Mouse (Mus musculus) layer of hippocampus, adult 18-20 months (tissue): ENCODE data around the gene Fzd5. TPM values are rescaled to one million over a fixed set of nuclear protein-coding genes. Genes with fewer than 3 reads are reported as not detected.
A peak's percentile ranks its signal among the peaks of the same experiment; 100 is the strongest.

Experiments
- DNase-seq, 2 experiments: peaks; one replicate each; pipeline ENCODE4 v3.0.0; 2022; ENCODE audit warnings: low spot score in 2 of 2
- total RNA-seq, 2 experiments: library from RNA; stranded (reverse); gene quantifications; 2 replicates each; pipeline ENCODE4 v1.2.3; 2021

Gene Fzd5
- total RNA-seq, 2 experiments from 2014 or later, result 1.0 to 1.3 TPM

DNA sequence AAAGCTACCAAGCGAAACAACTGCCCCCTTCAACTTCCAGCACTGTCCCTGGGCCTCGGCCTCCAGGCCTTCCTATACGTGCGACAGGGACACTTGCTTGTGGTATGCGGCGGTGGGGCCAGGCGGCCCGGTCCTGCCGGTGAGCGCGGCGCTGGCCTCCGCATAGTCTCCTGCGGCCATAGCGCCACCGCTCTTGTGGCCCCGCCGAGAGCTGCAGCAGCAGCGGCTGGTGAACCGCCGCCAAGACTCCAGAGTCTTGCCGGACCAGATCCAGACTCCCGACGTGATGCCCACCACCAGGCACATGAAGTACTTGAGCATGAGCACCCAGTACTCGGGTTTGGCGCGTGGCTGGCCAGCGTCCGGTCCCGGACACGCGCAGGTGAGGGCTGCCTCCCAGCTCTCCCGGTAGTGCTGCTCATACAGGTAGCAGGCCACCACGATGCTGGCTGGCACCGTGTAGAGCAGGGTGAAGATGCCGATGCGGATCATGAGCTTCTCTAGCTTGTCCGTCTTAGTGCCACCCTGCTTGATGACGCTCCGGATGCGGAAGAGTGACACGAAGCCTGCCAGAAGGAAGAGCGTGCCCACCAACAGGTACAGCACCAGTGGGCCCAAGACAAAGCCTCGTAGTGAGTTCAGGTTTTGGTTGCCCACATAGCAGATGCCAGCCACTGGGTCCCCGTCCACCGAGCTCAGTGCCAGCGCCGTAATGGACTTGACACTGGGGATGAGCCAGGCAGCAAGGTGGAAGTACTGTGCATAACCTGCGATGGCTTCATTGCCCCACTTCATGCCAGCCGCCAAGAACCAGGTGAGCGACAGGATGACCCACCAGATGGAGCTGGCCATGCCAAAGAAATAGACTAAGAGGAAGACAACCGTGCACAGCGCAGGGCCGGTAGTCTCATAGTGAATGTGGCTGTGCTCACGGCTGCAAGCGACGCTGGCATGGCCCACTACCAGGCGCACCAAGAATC is 2.5 kb downstream of the Fzd5 start:
- peak in 1 of 2 experiments; percentile 10 for DNase-seq

GRCm38 (mm10) chr1:64733453-64734245 is 3.9 kb downstream of the Fzd5 start:
- DNase-seq, result no peak

DNA sequence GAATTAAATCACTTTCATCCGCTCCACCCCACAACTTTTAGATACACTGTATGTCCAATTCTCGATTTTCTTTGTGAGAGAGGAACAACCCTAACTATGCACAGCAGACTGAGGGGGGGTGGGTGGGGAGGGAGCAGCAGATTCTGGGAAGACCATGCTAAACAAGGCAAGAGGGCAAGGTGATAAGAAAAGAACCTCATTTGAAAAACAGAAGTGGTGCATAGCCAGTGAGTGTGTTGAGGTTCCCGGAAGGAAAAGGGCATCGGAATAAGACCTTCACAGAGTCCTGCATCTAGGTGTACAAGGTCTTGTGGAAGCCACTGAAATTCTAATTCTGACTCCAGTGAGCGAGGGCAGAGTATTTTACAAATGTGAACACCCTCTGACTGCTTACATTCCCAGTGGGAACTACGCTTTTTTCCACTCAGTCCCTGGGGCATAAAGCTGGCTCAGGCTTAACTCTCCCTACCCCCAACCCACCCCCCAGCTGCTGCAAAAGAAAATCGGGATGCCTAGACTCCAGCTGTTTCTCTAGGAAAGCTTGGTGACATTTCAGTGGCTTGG is 4.8 kb downstream of the Fzd5 start:
- no peak for DNase-seq

- no peak for DNase-seq
These were observed 5.4 kb downstream of the Fzd5 start for GRCm38 (mm10) chr1:64732161-64732560.

GRCm38 (mm10) chr1:64731341-64732020 is 6.1 kb downstream of the Fzd5 start:
- no peak for DNase-seq

DNA sequence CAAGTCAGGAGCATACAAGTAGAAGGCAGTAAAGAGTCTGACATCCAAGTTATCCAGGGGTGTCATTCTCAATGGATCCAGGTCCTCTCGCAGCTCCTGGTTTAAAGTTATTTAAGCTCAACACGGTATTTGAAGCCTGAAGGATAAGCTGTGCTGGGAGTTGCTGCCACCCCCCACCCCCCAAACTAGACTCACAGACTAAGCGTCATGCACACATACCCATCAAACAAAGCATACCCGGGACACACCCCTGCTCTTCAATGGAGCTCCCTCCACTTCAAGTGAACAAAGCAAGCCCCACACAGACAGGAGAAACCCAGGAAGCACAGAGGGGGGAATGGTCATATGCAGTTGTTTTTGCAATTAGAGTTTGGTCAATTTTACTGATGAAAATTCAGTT is 7.5 kb downstream of the Fzd5 start:
- DNase-seq, result no peak

- DNase-seq, result no peak
These were observed 16.4 kb downstream of the Fzd5 start for GRCm38 (mm10) chr1:64721034-64721587.

- peak in 1 of 2 experiments; percentile 80 for DNase-seq
These were observed 20.0 kb downstream of the Fzd5 start for GRCm38 (mm10) chr1:64717504-64717903.

- peak in 1 of 2 experiments; percentile 53 for DNase-seq
These were observed 20.8 kb downstream of the Fzd5 start for GRCm38 (mm10) chr1:64716589-64717304.

- no peak for DNase-seq
These were observed 22.1 kb downstream of the Fzd5 start for GRCm38 (mm10) chr1:64715458-64715857.

DNA sequence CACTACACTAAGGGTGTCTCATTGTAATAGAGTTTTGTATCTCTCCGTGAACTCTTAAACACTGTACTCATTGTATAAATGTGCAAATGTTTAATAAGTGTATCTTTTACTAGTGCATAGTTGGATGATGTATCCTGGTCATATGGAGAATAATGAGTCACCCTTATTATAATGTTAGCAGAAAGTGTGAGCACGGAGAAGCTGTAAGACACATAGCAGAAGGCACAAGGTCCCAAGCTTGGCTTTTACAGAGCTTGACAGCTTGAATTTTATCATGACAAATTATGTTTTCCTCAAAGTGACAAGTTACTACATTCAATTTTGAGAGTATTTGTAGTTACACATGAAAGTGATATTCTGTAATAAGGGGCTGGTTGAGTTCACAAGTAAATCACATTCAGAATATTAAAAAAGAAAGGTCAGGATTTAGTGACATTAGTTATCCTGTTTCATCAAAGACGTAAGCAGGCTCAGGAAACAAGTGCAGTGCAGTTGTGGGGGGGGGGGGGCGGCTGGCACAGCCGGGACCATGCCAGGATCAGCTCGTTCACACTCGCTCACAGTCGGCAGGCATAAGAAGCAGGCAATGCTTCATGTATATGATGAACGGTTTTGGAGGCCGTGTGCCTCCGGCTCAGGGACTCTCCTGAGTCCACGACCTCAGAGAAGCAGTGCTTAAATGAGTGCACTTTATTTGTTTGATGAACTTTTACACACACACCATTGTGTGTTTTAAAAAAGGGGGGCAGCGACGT is 25.4 kb downstream of the Fzd5 start:
- DNase-seq, result no peak

DNA sequence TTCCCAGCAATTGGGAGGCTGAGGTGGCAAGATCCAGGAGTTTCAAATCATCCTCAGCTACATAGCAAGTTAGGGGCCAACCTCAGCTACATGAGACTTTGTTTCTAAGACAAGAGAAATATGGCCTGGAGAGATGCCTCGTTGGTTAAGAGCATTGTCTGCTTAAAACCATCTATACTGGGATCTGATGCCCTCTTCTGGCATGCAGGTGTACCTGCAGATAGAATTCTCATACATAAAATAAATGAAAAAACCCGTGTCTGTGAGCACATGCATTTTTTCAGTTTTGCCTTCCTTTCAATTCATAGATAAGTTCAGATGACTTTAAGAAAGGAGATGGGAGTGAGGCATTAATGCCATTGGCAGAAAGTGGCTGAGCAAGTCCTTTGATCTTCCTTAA is 27.7 kb downstream of the Fzd5 start:
- DNase-seq, result peak in 1 of 2 experiments; percentile 16

DNA sequence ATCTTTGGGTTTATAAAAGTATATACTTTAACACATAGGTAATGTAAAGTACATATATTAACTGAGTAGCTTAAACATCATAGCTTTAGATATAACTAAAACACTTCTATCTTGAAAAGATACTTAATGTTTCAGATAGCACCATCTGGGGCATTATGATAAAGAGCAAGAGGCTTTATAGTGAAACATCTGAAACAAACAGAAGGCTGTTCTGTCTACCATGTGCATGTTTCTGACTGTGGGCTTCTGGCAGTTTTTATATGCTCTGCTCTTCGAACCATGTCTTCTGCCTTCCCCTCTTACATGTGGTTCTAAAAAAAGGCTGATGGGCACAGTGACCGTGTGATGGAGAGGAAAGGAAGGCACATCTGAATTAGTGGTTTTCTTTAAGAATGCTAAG is 30.9 kb downstream of the Fzd5 start:
- no peak for DNase-seq

DNA sequence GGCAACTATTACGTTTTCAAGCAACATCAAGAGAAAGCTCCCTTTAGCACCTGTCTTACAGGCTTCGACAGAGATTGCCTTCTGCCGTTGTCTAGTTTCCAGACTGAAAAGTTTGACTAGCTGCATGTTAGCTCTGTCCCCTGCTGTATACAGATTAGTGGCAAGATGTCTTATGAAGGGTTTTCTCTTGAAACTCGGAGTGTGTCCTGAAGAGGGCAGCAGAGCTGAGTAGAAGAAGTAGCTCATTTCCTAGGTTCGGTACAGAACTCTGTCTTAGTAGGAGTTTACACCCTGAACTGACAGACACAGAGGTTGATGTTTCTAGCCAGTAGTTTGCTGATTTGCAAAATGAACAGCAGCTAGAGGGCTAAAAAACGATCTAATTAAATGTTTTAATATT is 32.3 kb downstream of the Fzd5 start:
- DNase-seq, result peak; percentile 32 to 83

- no peak for DNase-seq
These were observed 35.8 kb downstream of the Fzd5 start for GRCm38 (mm10) chr1:64701780-64702179.

DNA sequence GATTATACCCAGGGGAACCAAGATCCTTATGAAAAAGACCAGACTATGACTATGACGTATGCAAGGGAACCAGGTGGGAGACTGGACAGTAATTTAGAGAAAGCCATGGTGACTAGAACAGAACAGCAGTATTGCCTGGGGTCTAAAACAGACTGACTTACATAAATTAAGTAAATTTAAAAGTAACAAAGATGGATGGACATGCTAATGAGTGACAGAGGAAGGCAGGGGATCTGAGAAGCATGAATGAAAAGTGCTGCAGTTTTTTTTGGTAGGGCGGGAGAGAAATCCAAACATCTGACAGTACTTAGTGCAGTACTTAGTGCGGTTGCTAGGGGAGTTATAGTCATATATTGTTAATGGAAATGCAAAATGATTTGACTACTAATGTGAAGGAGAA is 42.4 kb downstream of the Fzd5 start:
- no peak for DNase-seq

DNA sequence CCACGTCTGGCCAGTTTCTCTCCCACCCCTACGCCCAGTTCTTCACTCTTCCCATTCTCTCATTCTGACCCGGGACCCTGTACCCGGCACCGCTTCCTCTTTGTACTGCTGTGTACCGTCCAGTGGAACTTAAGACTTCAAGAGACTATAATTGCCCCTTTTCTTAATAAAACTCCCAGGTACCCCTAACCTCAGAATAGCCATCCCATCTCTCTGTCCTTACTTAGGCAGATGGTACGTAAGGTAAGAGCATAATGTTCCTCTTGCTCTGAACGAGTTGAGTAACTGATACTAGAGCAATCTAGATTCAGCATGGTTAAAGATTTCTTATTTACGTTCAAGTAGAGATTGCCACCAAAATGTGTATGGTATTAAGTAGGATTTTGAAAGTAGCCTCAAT is 46.0 kb downstream of the Fzd5 start:
- no peak for DNase-seq

DNA sequence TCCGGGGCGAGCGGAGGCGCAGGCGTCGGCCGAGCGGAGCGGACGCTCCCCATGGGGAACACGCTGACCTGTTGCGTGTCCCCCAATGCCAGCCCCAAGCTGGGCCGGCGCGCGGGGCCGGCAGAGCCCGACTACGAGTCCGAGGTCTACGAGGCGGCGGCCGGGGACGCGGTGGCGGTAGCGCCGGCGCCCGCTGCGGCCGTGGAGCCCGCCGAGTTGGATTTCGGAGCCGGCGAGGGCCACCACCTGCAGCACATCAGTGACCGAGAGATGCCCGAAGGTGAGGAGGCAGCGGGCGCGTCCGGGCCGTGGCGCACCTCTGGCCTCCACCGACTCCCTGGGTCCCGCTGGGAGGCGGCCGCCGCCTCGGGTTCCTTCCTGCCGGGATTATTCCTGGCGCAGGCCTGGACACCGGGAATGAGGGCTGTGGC is 46.4 kb downstream of the Fzd5 start:
- no peak for DNase-seq
